Mouse (Mus musculus) liver, embryonic 14.5 days (tissue): ENCODE results near the gene Poc5. TPM values are rescaled to one million over a fixed set of nuclear protein-coding genes. Genes with fewer than 3 reads are reported as not detected.

Experiments used
- ATAC-seq: fragments of 200-750 bp; cut with Nextera tagmentation; 2 replicates; pipeline ENCODE4 v1.8.0; 2017; ENCODE audit warnings: moderate number of reproducible peaks, mild to moderate bottlenecking, moderate library complexity; ENCODE audit not compliant: insufficient read depth
- DNase-seq, 3 experiments: peaks; one replicate each; pipeline ENCODE4 v3.0.0-alpha.2; 2012 to 2013; ENCODE audit warnings: low read depth in 3 of 3, low spot score in 3 of 3
- H3K27ac ChIP-seq: fragments of 300-500 bp; sonication (generic); 2 replicates; pipeline ENCODE4 v1.5.1; 2014; ENCODE audit warnings: moderate library complexity, mild to moderate bottlenecking, control low read depth, inconsistent platforms
- H3K27me3 ChIP-seq: fragments of 300-500 bp; sonication (generic); 2 replicates; pipeline ENCODE4 v1.6.1; 2014; ENCODE audit warnings: mild to moderate bottlenecking, low read length, moderate library complexity; ENCODE audit not compliant: control insufficient read depth, insufficient read depth
- H3K36me3 ChIP-seq: fragments of 300-500 bp; sonication (generic); replicated peaks from 2 replicates; pipeline ENCODE4 v1.6.1; 2014; ENCODE audit warnings: low read depth; ENCODE audit not compliant: control insufficient read depth, insufficient read depth
- H3K4me1 ChIP-seq, 2 experiments: fragments of 200-500 bp in 1 of 2; fragments of 300-500 bp in 1 of 2; sonication (generic) in 1 of 2; replicated peaks; 2 replicates each; pipeline ENCODE4 v1.6.1; 2012 to 2014; ENCODE audit warnings: antibody characterized with exemption in 1 of 2, inconsistent platforms in 1 of 2, low read length in 1 of 2; ENCODE audit not compliant: control insufficient read depth in 2 of 2, insufficient read depth in 2 of 2
- H3K4me2 ChIP-seq: fragments of 300-500 bp; sonication (generic); 2 replicates; pipeline ENCODE4 v1.6.1; 2014; ENCODE audit warnings: low read depth, mild to moderate bottlenecking, control low read depth, moderate library complexity
- H3K4me3 ChIP-seq, 2 experiments: fragments of 200-500 bp in 1 of 2; fragments of 300-500 bp in 1 of 2; sonication (generic) in 1 of 2; 2 replicates each; pipeline ENCODE4 v1.5.1; 2012 to 2014; ENCODE audit warnings: low read depth in 2 of 2, low read length in 2 of 2, mild to moderate bottlenecking in 2 of 2, control low read depth in 1 of 2, inconsistent platforms in 1 of 2, moderate library complexity in 1 of 2; ENCODE audit not compliant: insufficient read depth in 1 of 2
- H3K9ac ChIP-seq: fragments of 300-500 bp; sonication (generic); replicated peaks from 2 replicates; pipeline ENCODE4 v1.6.1; 2014; ENCODE audit warnings: mild to moderate bottlenecking, control low read depth, moderate library complexity
- H3K9me3 ChIP-seq: fragments of 300-500 bp; sonication (generic); 2 replicates; pipeline ENCODE4 v1.6.1; 2016; ENCODE audit warnings: low read length, mixed read lengths; ENCODE audit not compliant: control insufficient read depth
- CTCF ChIP-seq: IDR thresholded peaks from 2 replicates; pipeline ENCODE4 v1.5.1; 2016; ENCODE audit warnings: antibody characterized with exemption, low read depth, control low read depth
- EP300 ChIP-seq: IDR thresholded peaks from 2 replicates; pipeline ENCODE4 v1.6.1; 2016; ENCODE audit warnings: antibody characterized with exemption, low read depth
- WGBS: fragments of 180-500 bp; shearing (Covaris S2); extraction: QIAGEN DNeasy Blood & Tissue Kit; methylation state at CpG from one replicate; pipeline ENCODE4 v1.1.7; 2014; ENCODE audit not compliant: insufficient replicate concordance; 5-methylcytosine and 5-hydroxymethylcytosine counted together
- polyA plus RNA-seq, 2 experiments: library from polyadenylated mRNA; depleted of rRNA in 1 of 2; stranded (reverse) in 1 of 2; unstranded in 1 of 2; fragments of >200 nt; fragmentation: Nextera tagmentation in 1 of 2; extraction: Ambion mirVana in 1 of 2; gene quantifications; 2 replicates each; pipeline versions ENCODE4 v1.2.1 to v1.2.3; 2012 to 2014

Gene Poc5
- polyA plus RNA-seq (2012; rRNA removed), result 2.2 and 4.0 TPM in 2 replicates
- 5.4 and 7.7 TPM in 2 replicates for polyA plus RNA-seq (2014; fragmentation: Nextera tagmentation; extraction: Ambion mirVana)

- Histone ChIP-seq H3K9ac (peak within 1 kb of the TSS; percentile 73), H3K9me3 (no peaks in the 10 kb centered on the region), H3K4me2 (peak within 1 kb of the TSS; percentile 85), H3K4me3 (peak within 1 kb of the TSS; percentile 79 to 93), H3K27me3 (no peaks in the 10 kb centered on the region), H3K27ac (peak within 1 kb of the TSS; percentile 7; the same call in 1 of the 2 replicates), H3K4me1 (peaks cover 4 to 7% of the 10 kb centered on the region in 2 experiments; a peak in 3 of 4 replicates), H3K36me3 (peaks cover 22% of the 10 kb centered on the region)
- TF ChIP-seq EP300, result peak; percentile 77
- TF ChIP-seq CTCF, result no peak
- peak; percentile 100 for ATAC-seq
- DNase-seq, result peak; percentile 96 to 98 (median 98)
- WGBS, result under 1% methylated on average over 44 of the region's 44 CpGs
Measured at GRCm38 (mm10) chr13:96388042-96388888, at the start of gene Poc5. Gene Poc5 (plus strand): TSS chr13:96388294.

GRCm38 (mm10) chr13:96341461-96341860 is 46.6 kb upstream of the Poc5 start:
- Histone ChIP-seq H3K4me1 (no peaks in the 10 kb centered on the region), H3K27ac (no peak overlapping the region), H3K9ac (no peak overlapping the region), H3K27me3 (no peaks in the 10 kb centered on the region), H3K36me3 (no peaks in the 10 kb centered on the region), H3K4me2 (no peak overlapping the region), H3K4me3 (no peak overlapping the region), H3K9me3 (no peaks in the 10 kb centered on the region)
- ATAC-seq, result no peak
- DNase-seq, result no peak
- TF ChIP-seq CTCF, result no peak
- no peak for TF ChIP-seq EP300
- 43% methylated on average over 3 of the region's 3 CpGs for WGBS

GRCm38 (mm10) chr13:96344778-96345177 is 43.3 kb upstream of the Poc5 start:
- 57% methylated on average over 6 of the region's 6 CpGs for WGBS
- no peak for ATAC-seq
- H3K36me3 ChIP-seq, result no peaks in the 10 kb centered on the region
- H3K27me3 ChIP-seq, result no peaks in the 10 kb centered on the region
- H3K4me2 ChIP-seq, result no peak overlapping the region
- H3K4me1 ChIP-seq, result no peaks in the 10 kb centered on the region
- no peak overlapping the region for H3K4me3 ChIP-seq
- H3K9me3 ChIP-seq, result no peaks in the 10 kb centered on the region
- H3K27ac ChIP-seq, result no peak overlapping the region
- TF ChIP-seq EP300 (no peak), CTCF (no peak)
- H3K9ac ChIP-seq, result no peak overlapping the region
- no peak for DNase-seq

- Histone ChIP-seq H3K4me1 (no peaks in the 10 kb centered on the region), H3K36me3 (no peaks in the 10 kb centered on the region), H3K27me3 (no peaks in the 10 kb centered on the region), H3K4me3 (no peak overlapping the region), H3K9ac (no peak overlapping the region), H3K9me3 (no peaks in the 10 kb centered on the region), H3K4me2 (no peak overlapping the region), H3K27ac (no peak overlapping the region)
- TF ChIP-seq CTCF, result no peak
- no peak for TF ChIP-seq EP300
- 32% methylated on average over 3 of the region's 3 CpGs for WGBS
- no peak for DNase-seq
- ATAC-seq, result no peak
Measured at GRCm38 (mm10) chr13:96346581-96346980, 41.5 kb upstream of the Poc5 start.

- no peak for TF ChIP-seq EP300
- TF ChIP-seq CTCF, result no peak
- Histone ChIP-seq H3K4me3 (no peak overlapping the region), H3K4me2 (no peak overlapping the region), H3K27ac (no peak overlapping the region), H3K36me3 (no peaks in the 10 kb centered on the region), H3K9me3 (no peaks in the 10 kb centered on the region), H3K4me1 (no peaks in the 10 kb centered on the region), H3K27me3 (no peaks in the 10 kb centered on the region), H3K9ac (no peak overlapping the region)
- ATAC-seq (no peak), DNase-seq (no peak)
- 63% methylated on average over 6 of the region's 6 CpGs for WGBS
Measured at GRCm38 (mm10) chr13:96350207-96350606, 37.9 kb upstream of the Poc5 start.
